Mouse (Mus musculus): ENCODE measurements at regions not wholly inside any gene's neighbourhood (a gene's known extent, or its start where the extent isn't known, plus 50 kb on each side); places are given as distances from the start of the nearest gene placed in this dataset.
"Not testable (repeated sequence)": the region's sequence is repeated elsewhere in the genome, so short reads cannot be mapped to it uniquely, and the experiment has no call there.

DNA sequence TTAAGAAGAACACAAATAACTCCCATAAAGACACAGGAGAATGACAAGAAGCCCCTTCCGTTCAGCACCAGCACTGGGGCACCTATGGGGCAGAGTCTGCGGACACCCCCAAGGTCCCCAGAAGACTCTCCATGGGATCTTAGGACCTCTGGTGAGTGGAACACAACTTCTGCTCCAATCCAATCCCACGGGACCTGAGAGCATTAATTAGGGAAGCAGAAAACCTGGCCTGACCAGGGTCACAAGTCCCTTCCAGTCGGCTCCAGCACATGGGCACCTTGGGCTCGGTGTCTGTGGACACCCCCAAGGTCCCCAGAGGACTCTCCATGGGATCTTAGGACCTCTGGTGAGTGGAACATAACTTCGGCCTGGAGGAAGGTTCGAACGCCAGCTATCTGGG is 59.0 kb upstream of the Btbd35f25 start:
- not testable (repeated sequence) for H3K36me3 ChIP-seq (replicated peaks; ENCODE audit: control insufficient read depth, insufficient read depth); DNase-seq (ENCODE audit: low spot score); H3K27me3 ChIP-seq (ENCODE audit: control insufficient read depth, insufficient read depth, low read length); H3K4me3 ChIP-seq (replicated peaks; ENCODE audit: low read length); H3K27ac ChIP-seq; H3K4me1 ChIP-seq (replicated peaks; ENCODE audit: control insufficient read depth, insufficient read depth, low read length); ATAC-seq (ENCODE audit: low FRiP score); H3K9ac ChIP-seq; H3K4me2 ChIP-seq (replicated peaks)
- WGBS: 87% methylated on average over 8 of the region's 8 CpGs
- peaks cover 64% of the 10 kb centered on the region for H3K9me3 ChIP-seq (ENCODE audit: control insufficient read depth, low read length)

DNA sequence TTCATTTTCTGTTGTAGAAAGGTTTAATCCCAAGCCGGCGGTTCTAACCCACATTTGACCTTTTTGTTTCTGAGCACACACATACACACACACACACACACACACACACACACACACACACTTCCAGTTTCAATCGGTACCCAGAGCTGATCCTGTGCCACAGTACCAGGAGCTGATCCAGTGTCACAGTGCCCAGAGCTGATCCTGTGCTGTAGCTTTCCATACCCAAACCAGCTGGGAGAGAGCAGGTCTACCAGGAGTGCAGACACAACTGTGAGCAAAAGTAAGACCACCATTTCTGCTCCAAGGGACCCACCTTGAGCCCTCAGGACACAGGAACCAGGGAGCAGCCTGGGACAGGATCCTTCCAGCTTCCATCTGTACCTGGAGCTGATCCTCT is 58.3 kb upstream of the Btbd35f25 start:
- H3K9me3 ChIP-seq (ENCODE audit: control insufficient read depth, low read length): peaks cover 63% of the 10 kb centered on the region
- 95% methylated on average over 3 of the region's 3 CpGs for WGBS

More for the DNA sequence above, 58.3 kb upstream of the Btbd35f25 start:
- Histone ChIP-seq H3K4me3 (replicated peaks; ENCODE audit: low read length) (no peak overlapping the region), H3K27ac (no peak overlapping the region), H3K9ac (no peak overlapping the region), H3K27me3 (ENCODE audit: control insufficient read depth, insufficient read depth, low read length) (no peaks in the 10 kb centered on the region), H3K4me2 (replicated peaks) (no peak overlapping the region), H3K4me1 (replicated peaks; ENCODE audit: control insufficient read depth, insufficient read depth, low read length) (no peaks in the 10 kb centered on the region), H3K36me3 (replicated peaks; ENCODE audit: control insufficient read depth, insufficient read depth) (no peaks in the 10 kb centered on the region)
- DNase-seq (ENCODE audit: low spot score): no peak
- ATAC-seq (ENCODE audit: low FRiP score): peak; percentile 41

Measured in hindbrain, embryonic 14.5 days (tissue).